Mouse (Mus musculus) testis, adult 2 months (tissue): ENCODE results near the gene Rprd1b.

Experiments
- CTCF ChIP-seq: fragments of 200-500 bp; IDR thresholded peaks from 2 replicates; pipeline ENCODE4 v1.5.1; 2012; ENCODE audit warnings: low read depth, mild to moderate bottlenecking, inconsistent platforms, low read length, moderate library complexity; ENCODE audit not compliant: control insufficient read depth, insufficient read depth, insufficient replicate concordance
- POLR2A ChIP-seq: fragments of 200-500 bp; IDR thresholded peaks from 2 replicates; pipeline ENCODE4 v1.6.1; 2012; ENCODE audit warnings: low read depth, mild to moderate bottlenecking, inconsistent platforms, low read length, moderate library complexity; ENCODE audit not compliant: control insufficient read depth

DNA sequence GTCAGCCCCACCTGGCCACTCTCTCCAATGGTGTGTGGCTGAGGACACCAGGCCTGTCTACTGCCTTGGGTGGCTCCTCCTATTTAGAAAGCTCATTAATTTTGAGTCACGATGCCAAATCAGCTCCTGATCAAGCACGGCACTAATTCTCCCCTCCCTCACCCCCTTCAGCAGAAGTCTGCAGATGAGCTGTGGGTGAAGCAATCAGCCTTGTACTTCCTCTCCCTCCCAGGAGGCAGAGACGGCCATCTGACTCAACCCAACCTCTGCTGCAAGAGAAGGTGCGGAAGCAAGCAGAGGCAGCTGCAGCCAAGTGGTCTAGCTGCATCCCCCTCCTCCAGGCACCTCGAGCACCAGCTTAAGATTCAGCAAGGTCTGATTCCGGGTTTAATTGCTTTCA is 37.3 kb upstream of the Rprd1b start:
- TF ChIP-seq POLR2A (no peak), CTCF (no peak)
